Mouse (Mus musculus) cortical plate, adult 2 months (tissue): ENCODE measurements around the gene Atg4a-ps.

Experiments used
- CTCF ChIP-seq: fragments of 200-500 bp; IDR thresholded peaks from 2 replicates; pipeline ENCODE4 v1.5.1; 2011; ENCODE audit warnings: mild to moderate bottlenecking, control low read depth, low read length; ENCODE audit not compliant: insufficient read depth; ENCODE audit errors: extremely low read depth
- POLR2A ChIP-seq: fragments of 200-500 bp; IDR thresholded peaks from 2 replicates; pipeline ENCODE4 v1.6.1; 2011; ENCODE audit warnings: mild to moderate bottlenecking, low read length, control low read depth; ENCODE audit not compliant: insufficient read depth; ENCODE audit errors: extremely low read depth

DNA sequence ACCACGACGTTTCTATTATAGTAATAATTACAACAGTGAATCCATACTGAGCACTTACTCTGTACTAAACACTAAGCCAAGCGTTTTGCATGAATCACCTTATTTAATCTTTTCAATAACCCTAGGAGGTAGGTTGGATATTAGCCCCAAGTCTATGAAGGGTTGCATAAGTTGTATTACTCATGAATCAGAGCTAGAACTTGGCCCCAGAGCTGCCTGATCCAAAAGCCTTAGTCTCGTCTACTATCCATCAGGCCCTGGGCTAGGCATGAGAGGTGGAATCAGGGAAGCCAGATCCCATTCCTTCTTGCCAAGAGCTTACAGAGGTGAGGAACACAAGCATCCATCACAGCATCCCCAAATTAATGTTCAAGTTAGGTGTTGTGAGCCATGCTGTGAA, 30.2 kb downstream of the Atg4a-ps start:
- TF ChIP-seq CTCF (no peak), POLR2A (no peak)
